Mouse (Mus musculus) megakaryocyte progenitor cell, adult 5-6 weeks (primary cell): ENCODE measurements around the gene Gper1. TPM values are rescaled to one million over a fixed set of nuclear protein-coding genes. Genes with fewer than 3 reads are reported as not detected.

Source experiments
- ATAC-seq: replicated peaks from 2 replicates; pipeline ENCODE4 v1.8.0; 2016; ENCODE audit warnings: mild to moderate bottlenecking, moderate TSS enrichment, inconsistent platforms; ENCODE audit not compliant: poor library complexity
- total RNA-seq, 2 experiments: library from RNA; stranded (forward) in 1 of 2; stranded (reverse) in 1 of 2; fragments of 157-497, 149-512 nt in 1 of 2; fragments of 200-1000 nt in 1 of 2; gene quantifications; 2 replicates each; pipeline versions ENCODE4 v1.2.3 to v1.2.4; 2015 to 2017

The Gper1 gene
- not detected in 2 replicates for total RNA-seq (2015)
- not detected in 2 replicates for total RNA-seq (2017)

- ATAC-seq: no peak
These were observed at the start of gene Gper1 for GRCm38 (mm10) chr5:139423026-139423865. TSS of gene Gper1 (plus strand) at chr5:139423151.

DNA sequence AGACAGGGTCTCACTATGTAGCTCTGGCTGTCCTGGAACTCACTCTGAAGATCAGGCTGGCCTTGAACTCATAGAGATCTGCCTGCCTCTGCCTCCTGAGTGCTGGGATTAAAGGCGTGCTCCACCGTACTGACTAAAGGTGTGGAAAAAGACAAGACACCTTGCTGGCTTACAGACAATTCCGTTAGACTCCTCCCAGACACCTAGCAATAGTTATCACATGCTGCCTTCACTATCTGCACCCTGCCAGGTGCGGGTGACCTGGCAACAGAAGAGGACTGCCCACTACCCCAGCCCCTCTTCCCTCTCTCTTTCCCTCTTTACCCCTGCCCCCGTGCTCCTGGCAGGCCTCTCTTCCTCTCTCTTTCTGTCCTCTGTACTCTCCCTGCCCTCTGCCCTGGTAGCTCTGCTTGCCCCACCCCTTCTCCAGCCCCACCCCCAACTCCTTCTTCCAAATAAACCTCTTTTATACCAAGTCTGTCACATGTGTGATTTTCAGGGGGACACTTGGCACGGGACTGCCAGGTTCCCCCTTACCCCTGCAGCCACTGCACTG lies 49.0 kb upstream of the Gper1 start:
- no peak for ATAC-seq

DNA sequence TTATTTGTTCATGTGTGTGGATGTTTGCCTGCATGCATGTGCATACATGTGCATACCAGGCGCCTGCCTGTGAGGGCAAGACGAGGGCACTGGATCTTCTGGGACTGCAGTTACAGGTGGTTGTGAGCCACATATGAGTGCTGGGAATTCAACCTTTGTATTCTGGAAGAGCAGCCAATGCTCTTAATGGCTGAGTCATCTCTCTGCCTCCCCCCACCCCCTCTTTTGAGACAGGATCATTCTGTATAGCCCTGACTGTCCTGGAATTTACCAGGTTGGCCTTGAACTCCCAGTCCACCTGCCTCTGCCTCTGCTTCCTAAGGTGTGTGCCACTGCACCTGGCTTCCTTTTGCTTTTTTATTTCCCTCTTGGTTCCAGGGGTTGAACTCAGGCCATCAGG lies 48.1 kb upstream of the Gper1 start:
- ATAC-seq: no peak

DNA sequence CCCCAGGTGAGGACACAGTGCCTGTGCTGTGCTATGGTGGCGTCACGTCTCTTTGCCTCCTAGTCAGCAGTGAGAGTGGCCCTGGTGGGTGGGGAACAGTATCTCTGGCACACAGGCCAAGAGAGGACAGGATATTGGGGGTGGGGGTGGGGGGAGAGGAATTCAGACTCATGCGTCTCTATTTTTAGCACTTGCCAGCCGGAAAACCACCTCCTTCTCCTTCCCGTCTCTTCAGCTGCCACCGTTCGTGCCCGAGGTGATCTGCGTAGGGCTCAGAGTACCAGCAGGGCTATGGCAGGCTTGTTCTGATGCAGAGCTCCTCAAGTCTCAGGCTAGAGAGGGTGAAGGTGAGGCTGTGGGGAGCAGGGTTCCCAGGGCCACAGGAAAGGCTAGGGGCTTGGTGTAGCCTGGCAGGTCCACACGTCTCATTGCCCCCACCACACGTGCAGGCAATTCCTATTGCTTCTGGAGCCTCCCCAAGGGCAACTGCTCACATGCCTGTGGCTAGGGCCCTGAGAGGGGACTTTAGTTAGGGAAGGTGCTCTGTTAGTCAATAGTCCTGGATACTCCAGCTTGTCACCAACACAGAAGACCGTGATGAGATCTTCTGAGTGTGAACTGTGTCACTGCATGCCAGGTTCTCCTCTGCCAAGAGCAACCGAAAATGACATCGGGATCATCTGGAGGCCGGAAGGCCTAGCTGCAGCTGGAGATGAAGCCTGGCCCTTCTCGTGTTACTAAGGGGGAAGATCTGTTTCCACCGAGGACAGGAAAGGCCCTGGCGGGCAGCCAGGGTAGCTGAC lies 45.3 kb upstream of the Gper1 start, which contains the start of gene Gpr146:
Gene Gpr146, plus strand, starts transcription at position 230 of the 803 bp plus-strand sequence.
- peak; percentile 21 for ATAC-seq

- no peak for ATAC-seq
These were observed 44.7 kb upstream of the Gper1 start for GRCm38 (mm10) chr5:139378271-139378556.

DNA sequence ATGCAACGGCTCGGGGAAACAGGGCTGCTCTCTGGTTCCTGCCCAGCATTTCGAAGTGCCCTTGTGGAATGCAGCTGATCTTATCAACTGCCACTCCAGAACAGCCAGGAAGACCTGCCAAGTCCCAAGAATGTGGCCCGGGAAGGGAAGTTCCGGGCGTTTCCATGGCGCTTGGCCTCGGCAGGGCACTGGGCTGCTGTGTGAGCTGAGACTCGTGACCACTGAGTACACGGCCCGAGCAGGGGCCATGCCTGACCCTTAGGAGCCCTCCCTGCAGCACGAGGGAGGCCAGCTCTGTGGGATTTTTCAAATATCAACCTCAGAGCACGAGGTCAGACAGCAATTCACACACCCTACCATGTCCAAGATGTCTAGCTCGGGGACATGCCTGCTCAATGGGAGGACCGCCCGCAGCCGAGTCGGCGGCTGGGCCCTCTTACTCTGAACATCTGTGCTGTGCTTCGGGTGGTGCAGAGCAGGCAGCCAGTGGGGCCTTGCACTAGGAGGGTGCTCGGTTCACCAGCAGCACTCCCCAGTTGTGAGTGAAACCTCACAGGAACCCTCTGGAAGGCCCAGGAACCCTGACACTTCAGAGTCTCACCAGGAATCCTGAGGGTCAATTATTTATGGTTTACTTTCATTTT lies 43.8 kb upstream of the Gper1 start:
- ATAC-seq: no peak

GRCm38 (mm10) chr5:139379771-139380384 lies 43.1 kb upstream of the Gper1 start:
- ATAC-seq: peak; percentile 2

GRCm38 (mm10) chr5:139380385-139381248 lies 42.3 kb upstream of the Gper1 start:
- peak; percentile 51 for ATAC-seq

DNA sequence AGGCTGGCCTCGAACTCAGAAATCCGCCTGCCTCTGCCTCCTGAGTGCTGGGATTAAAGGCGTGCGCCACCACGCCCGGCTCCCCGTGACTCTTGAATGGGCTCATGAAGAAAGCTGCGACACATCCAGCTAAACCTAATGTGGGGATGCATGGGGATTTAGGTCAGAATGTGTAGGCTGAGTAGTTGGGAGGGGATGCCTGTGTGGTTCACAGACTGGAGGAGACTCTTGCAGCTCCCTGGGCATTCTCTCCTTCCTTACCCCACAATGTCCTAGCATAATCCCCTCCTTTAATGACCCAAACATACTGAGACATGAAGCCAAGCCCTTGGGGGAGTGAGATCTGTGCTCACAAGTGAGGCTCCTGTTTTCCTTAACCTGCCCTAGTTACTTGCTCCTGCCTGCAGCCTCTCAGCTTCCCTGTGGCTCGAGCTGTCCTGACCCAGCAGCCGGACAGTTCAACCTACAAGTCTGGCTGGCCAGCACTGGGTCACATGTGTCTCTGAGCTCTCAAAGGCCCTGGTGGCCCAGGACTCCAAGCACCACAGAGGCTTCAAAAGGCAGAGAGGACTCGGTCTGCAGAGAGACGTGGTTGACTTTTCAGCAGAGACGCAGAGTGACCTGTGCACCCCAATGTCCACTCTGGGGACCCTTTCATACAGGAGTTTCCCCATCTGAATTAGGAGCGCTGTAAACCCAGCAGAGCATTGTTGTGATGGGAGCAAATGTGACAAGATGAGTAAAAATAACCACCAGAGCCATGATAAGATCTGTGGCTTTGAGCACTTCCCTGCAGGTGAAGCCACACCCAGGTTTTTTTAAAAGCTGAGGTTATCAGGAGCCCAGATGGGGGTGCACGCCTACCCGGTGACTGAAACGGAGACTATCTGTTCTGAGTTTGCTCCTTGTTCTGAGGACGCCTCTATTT lies 41.1 kb upstream of the Gper1 start:
- peak; percentile 38 for ATAC-seq

- peak; percentile 63 for ATAC-seq
These were observed 40.2 kb upstream of the Gper1 start for GRCm38 (mm10) chr5:139382760-139383159.

GRCm38 (mm10) chr5:139383234-139383633 lies 39.7 kb upstream of the Gper1 start:
- no peak for ATAC-seq

DNA sequence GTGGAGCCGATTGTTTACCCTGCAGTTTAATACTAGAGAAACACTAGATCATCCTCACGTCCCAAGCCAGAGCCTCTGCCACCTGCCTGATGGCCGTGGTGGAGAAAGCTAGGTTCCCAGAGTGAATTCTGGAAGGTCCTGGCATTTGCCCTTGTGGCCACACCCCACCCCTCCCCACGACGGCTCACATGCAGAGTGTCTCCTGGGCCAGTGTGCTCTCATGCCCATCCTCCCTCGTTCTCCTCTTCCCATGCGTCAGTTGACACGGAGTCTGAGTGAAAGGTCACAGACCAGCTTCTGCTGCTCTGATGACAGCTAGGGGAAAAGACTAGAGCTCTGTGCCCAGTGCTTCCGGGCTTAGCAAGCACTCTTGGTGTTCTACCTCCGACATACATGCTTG lies 38.4 kb upstream of the Gper1 start:
- no peak for ATAC-seq

DNA sequence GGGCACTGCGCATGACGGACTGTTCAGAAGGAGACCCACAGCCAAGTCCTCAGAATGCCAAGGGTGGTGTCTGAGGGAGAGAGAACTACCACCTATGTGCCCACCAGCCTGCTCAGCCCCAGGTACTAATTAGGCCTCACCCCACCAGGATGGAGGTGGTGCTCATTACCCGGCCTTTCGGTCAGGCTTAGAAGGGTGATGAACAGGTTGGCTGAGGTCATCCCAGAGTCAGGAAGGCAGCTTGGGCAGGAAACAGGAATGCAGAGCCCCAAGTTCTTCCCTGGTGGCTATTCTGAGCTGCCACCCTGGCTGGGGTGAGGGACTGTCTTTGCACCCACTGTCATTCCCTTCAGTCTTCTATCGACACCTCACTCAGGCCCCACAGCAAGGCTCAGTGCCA lies 36.9 kb upstream of the Gper1 start:
- ATAC-seq: no peak

- no peak for ATAC-seq
These were observed 35.4 kb upstream of the Gper1 start for GRCm38 (mm10) chr5:139387329-139388194.

DNA sequence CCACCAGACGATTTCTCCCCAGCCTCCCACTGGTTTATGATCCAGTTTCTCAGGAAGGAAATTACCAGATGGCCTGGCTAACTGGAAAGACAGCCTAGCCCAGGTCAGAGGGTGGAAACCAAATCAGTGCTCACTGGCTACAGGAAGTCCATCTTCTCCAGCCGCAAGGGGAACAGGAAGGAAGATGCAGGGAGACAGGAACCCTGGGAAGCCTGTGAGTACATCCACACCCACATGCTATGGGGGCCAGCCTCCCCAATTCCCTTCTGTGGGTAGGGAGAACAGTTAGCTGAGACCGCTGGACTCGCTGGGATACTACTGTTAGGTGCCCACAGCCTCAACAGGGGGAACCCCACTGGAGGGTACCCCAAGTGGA lies 34.8 kb upstream of the Gper1 start:
- ATAC-seq: no peak

DNA sequence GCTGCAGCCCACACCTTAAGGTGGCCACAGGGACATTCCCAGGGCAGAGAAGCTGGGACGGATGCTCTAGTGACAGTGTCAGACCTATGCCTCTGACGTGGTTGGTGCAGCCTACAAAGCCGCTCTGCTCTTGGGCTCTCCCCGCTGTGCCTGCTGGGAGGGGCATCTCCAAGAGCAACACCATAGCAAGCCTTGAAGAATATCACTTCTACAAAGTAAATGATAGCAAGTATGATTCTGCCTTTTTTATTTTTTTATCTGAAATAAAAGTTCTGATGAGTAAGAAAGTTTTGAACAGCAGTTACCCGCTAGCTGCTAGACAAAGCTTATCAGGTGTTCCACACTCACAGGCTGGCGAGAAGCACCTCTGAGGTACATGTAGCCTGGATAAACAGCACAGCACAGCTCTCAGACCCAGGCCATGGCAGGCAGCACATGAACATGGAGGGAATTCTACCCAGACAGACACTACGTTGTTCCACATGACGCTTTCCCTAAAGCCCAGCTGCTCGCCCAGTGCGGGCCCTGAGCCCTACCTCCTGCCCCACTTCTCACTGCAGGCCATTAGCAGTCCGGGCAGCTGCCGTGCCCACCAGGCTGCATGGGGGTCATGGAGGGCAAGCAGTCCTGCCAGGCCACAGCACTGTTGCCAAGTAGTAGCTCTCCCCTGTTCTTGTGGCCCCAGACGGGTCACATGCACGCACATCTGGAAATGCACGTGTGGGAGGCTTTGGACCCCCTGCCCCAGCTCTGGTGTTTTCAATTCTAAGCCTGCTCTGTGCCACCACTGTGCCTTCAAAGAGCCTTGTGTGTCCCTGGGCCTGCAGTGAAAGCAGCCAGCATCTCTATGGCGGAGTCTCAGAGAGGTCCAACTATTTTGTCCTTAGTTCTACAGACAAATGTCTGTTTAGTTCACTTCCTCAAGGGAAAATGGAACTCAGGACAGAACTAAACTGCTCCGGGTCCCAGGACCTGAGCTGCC lies 34.0 kb upstream of the Gper1 start:
- peak; percentile 69 for ATAC-seq

DNA sequence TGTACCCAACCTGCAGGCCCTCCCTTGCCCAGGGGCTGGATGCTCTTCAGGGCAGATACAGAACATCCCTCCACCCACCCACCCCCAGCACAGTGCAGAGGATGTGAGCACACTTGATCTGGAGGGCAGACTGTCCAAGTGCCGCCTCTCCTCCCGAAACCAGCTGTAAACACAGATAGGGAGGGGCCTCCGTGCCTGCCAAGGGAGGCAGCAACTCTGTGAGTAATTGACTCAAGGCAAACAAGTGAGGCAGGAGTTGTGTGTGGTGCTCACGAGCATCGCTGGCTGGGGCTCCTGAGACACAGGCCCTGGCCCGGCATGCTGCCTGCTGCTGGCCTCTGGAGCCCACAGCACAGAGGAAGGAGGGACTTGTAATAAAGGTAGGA lies 33.3 kb upstream of the Gper1 start:
- ATAC-seq: peak; percentile 60
